Mouse (Mus musculus) kidney, adult 2 months (tissue): ENCODE measurements around the gene Pou6f1.

Source experiments
- CTCF ChIP-seq: fragments of 200-500 bp; conservative IDR thresholded peaks from 2 replicates; pipeline ENCODE4 v1.5.1; 2011; ENCODE audit warnings: low read depth, mild to moderate bottlenecking, control low read depth, low read length, moderate library complexity, mixed read lengths; ENCODE audit not compliant: insufficient read depth, insufficient read length
- POLR2A ChIP-seq: fragments of 200-500 bp; IDR thresholded peaks from one replicate; pipeline ENCODE4 v1.6.1; 2011; ENCODE audit warnings: low read depth, low read length, control low read depth

DNA sequence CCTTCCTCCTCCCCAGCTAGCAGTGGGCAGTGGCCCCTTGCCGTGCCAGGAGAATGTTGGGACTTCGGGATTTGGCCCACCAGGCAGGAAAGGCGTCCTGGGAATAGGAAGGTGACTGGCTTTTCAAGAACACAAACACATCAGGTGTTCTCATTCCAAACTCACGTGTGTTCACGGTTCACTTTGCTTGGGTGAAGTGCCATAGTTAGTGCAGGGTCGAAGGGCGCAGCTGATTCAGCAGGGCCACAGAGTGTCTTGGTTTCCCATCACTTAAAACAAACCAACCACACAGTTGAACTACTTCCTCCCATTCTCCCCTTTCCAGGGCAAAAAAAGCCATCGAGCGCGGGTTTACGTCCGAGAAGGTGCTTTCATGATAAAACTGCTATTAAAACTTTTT, 24.4 kb downstream of the Pou6f1 start:
- TF ChIP-seq CTCF, result no peak
- TF ChIP-seq POLR2A, result no peak
